Mouse (Mus musculus) liver, postnatal 0 days (tissue): Measurements from ENCODE around the gene Ubxn6.
A peak's percentile ranks its signal among the peaks of the same experiment; 100 is the strongest.

Source experiments
- CTCF ChIP-seq: sonication (generic); IDR thresholded peaks from 2 replicates; pipeline ENCODE4 v1.5.1; 2016; ENCODE audit warnings: antibody characterized with exemption, low read depth
- EP300 ChIP-seq: IDR thresholded peaks from 2 replicates; pipeline ENCODE4 v1.6.1; 2016; ENCODE audit warnings: antibody characterized with exemption, low read depth, mild to moderate bottlenecking

GRCm38 (mm10) chr17:56040030-56040856 is 34.6 kb downstream of the Ubxn6 start, which contains the start of gene Chaf1a:
- TF ChIP-seq CTCF: no peak
- TF ChIP-seq EP300: peak; percentile 69; the same call in 1 of the 2 replicates
